Mouse (Mus musculus): Measurements from ENCODE around the gene Tmem151b. TPM values are rescaled to one million over a fixed set of nuclear protein-coding genes. Genes with fewer than 3 reads are reported as not detected.

Tmem151b gene
- total and polyA plus RNA-seq, 2 experiments from 2014 or later = 32.2 to 79.2 TPM

- peak overlapping the region; percentile 71 for H3K27ac ChIP-seq (ENCODE audit: low read depth, low read length)
- 31% methylated on average over 12 of the region's 12 CpGs for WGBS
- H3K27me3 ChIP-seq (ENCODE audit: insufficient read depth, low read length) = no peaks in the 10 kb centered on the region
- no peaks in the 10 kb centered on the region for H3K9me3 ChIP-seq (ENCODE audit: low read length)
- no peak for TF ChIP-seq CTCF (IDR thresholded peaks at IDR 0.05; ENCODE audit: low read depth)
- no peak overlapping the region for H3K4me2 ChIP-seq (ENCODE audit: low read depth)
- DNase-seq (peak; percentile 74), ATAC-seq (peak; percentile 74)
- no peaks in the 10 kb centered on the region for H3K4me1 ChIP-seq (ENCODE audit: insufficient read depth)
- H3K9ac ChIP-seq = peak overlapping the region; percentile 14; the same call in 1 of the 2 replicates
- peaks cover 13% of the 10 kb centered on the region; the same call in 1 of the 2 replicates for H3K36me3 ChIP-seq (ENCODE audit: insufficient read depth)
- H3K4me3 ChIP-seq (ENCODE audit: low read depth, low read length) = no peak overlapping the region
Measured at GRCm38 (mm10) chr17:45584096-45584896, 34.8 kb upstream of the Tmem151b start.

- no peak overlapping the region for H3K4me3 ChIP-seq (ENCODE audit: low read depth, low read length)
- DNase-seq (no peak), ATAC-seq (no peak)
- H3K4me2 ChIP-seq (ENCODE audit: low read depth) = no peak overlapping the region
- 79% methylated on average over 6 of the region's 6 CpGs for WGBS
- peaks cover 9% of the 10 kb centered on the region; the same call in 1 of the 2 replicates for H3K36me3 ChIP-seq (ENCODE audit: insufficient read depth)
- no peaks in the 10 kb centered on the region for H3K9me3 ChIP-seq (ENCODE audit: low read length)
- no peak overlapping the region for H3K27ac ChIP-seq (ENCODE audit: low read depth, low read length)
- peak; percentile 73 for TF ChIP-seq CTCF (IDR thresholded peaks at IDR 0.05; ENCODE audit: low read depth)
- no peaks in the 10 kb centered on the region for H3K4me1 ChIP-seq (ENCODE audit: insufficient read depth)
- H3K27me3 ChIP-seq (ENCODE audit: insufficient read depth, low read length) = no peaks in the 10 kb centered on the region
- H3K9ac ChIP-seq = no peak overlapping the region
Measured at GRCm38 (mm10) chr17:45582715-45583355, 33.4 kb upstream of the Tmem151b start.

GRCm38 (mm10) chr17:45582188-45582587 lies 32.7 kb upstream of the Tmem151b start:
- DNase-seq (no peak), ATAC-seq (no peak)
- Histone ChIP-seq H3K27ac (ENCODE audit: low read depth, low read length) (no peak overlapping the region), H3K9ac (no peak overlapping the region), H3K4me3 (ENCODE audit: low read depth, low read length) (no peak overlapping the region), H3K4me2 (ENCODE audit: low read depth) (no peak overlapping the region), H3K36me3 (ENCODE audit: insufficient read depth) (peaks cover 9% of the 10 kb centered on the region; the same call in 1 of the 2 replicates), H3K9me3 (ENCODE audit: low read length) (no peaks in the 10 kb centered on the region), H3K27me3 (ENCODE audit: insufficient read depth, low read length) (no peaks in the 10 kb centered on the region), H3K4me1 (ENCODE audit: insufficient read depth) (no peaks in the 10 kb centered on the region)
- WGBS = 97% methylated on average over 6 of the region's 6 CpGs
- TF ChIP-seq CTCF (IDR thresholded peaks at IDR 0.05; ENCODE audit: low read depth) = no peak

- TF ChIP-seq CTCF (IDR thresholded peaks at IDR 0.05; ENCODE audit: low read depth) = peak; percentile 85
- H3K4me2 ChIP-seq (ENCODE audit: low read depth) = no peak overlapping the region
- 10% methylated on average over 2 of the region's 2 CpGs for WGBS
- no peaks in the 10 kb centered on the region for H3K27me3 ChIP-seq (ENCODE audit: insufficient read depth, low read length)
- DNase-seq (peak; percentile 81), ATAC-seq (no peak)
- no peaks in the 10 kb centered on the region for H3K9me3 ChIP-seq (ENCODE audit: low read length)
- H3K36me3 ChIP-seq (ENCODE audit: insufficient read depth) = 0 out of 2 replicates have a peak, but pooled peaks cover 5% of the 10 kb centered on the region
- H3K27ac ChIP-seq (ENCODE audit: low read depth, low read length) = no peak overlapping the region
- H3K9ac ChIP-seq = no peak overlapping the region
- no peaks in the 10 kb centered on the region for H3K4me1 ChIP-seq (ENCODE audit: insufficient read depth)
- no peak overlapping the region for H3K4me3 ChIP-seq (ENCODE audit: low read depth, low read length)
Measured at GRCm38 (mm10) chr17:45581567-45581983, 32.1 kb upstream of the Tmem151b start.

- no peak overlapping the region for H3K27ac ChIP-seq (ENCODE audit: low read depth, low read length)
- 46% methylated on average over 12 of the region's 12 CpGs for WGBS
- DNase-seq = no peak
Measured at GRCm38 (mm10) chr17:45580958-45581477, 31.5 kb upstream of the Tmem151b start.

GRCm38 (mm10) chr17:45579554-45579953 lies 30.1 kb upstream of the Tmem151b start:
- Histone ChIP-seq H3K9me3 (ENCODE audit: low read length) (no peaks in the 10 kb centered on the region), H3K36me3 (ENCODE audit: insufficient read depth) (no peaks in the 10 kb centered on the region), H3K9ac (no peak overlapping the region), H3K4me3 (ENCODE audit: low read depth, low read length) (no peak overlapping the region), H3K4me2 (ENCODE audit: low read depth) (no peak overlapping the region), H3K27me3 (ENCODE audit: insufficient read depth, low read length) (no peaks in the 10 kb centered on the region), H3K4me1 (ENCODE audit: insufficient read depth) (peaks cover 5% of the 10 kb centered on the region), H3K27ac (ENCODE audit: low read depth, low read length) (no peak overlapping the region)
- 89% methylated on average over 4 of the region's 4 CpGs for WGBS
- ATAC-seq (no peak), DNase-seq (no peak)
- no peak for TF ChIP-seq CTCF (IDR thresholded peaks at IDR 0.05; ENCODE audit: low read depth)

More at GRCm38 (mm10) chr17:45580958-45581477, 31.5 kb upstream of the Tmem151b start:
- Histone ChIP-seq H3K4me1 (ENCODE audit: insufficient read depth) (no peaks in the 10 kb centered on the region), H3K4me2 (ENCODE audit: low read depth) (no peak overlapping the region), H3K36me3 (ENCODE audit: insufficient read depth) (0 out of 2 replicates have a peak, but pooled peaks cover 5% of the 10 kb centered on the region), H3K4me3 (ENCODE audit: low read depth, low read length) (no peak overlapping the region), H3K9ac (no peak overlapping the region; the same call in 1 of the 2 replicates), H3K27me3 (ENCODE audit: insufficient read depth, low read length) (no peaks in the 10 kb centered on the region), H3K9me3 (ENCODE audit: low read length) (no peaks in the 10 kb centered on the region)
- ATAC-seq = no peak
- TF ChIP-seq CTCF (IDR thresholded peaks at IDR 0.05; ENCODE audit: low read depth) = no peak

All from forebrain, postnatal 0 days (tissue).